Mouse (Mus musculus): ENCODE measurements around the gene Sh3kbp1. TPM values are rescaled to one million over a fixed set of nuclear protein-coding genes. Genes with fewer than 3 reads are reported as not detected.

Sh3kbp1 gene
- total and polyA plus RNA-seq, 2 experiments from 2014 or later: 46.7 to 58.8 TPM

DNA sequence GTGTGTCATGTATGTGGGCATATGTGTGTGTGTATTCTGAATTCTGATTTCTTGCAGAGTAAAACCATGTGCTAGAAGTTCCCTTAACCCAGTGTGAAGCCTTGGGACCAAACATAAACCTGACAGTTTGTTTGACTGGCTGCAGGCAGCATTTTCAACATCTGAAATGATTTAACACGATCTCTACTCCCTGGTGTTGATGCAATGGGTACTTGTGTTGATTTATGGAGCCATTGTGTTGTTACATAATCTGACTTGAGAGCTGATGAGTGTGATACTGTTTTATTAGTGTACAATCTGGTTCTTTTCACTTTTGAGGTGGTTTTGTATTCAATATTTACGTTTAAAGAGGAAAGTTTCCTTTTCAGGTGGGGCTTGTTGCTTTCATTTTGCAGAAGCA, 204.1 kb downstream of the Sh3kbp1 start:
- 63% methylated on average over 2 of the region's 2 CpGs for WGBS

DNA sequence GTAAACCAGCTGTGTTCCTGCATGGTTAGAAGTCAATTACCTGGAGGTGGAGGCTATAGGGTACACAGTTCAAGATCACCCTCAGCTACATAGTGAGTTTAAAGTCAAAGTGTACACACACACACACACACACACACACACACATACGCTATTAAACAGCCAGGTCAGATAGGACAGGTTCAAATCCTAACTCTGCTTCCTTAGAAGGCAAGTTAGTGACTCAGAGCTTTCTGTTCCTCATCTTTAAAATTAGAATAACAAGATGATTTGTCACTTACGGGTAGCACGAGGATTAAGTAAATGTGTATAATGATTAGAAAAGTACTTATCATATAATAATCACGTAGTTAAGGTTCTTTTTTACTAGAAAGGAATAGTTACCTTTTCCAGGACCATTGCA, 208.2 kb downstream of the Sh3kbp1 start:
- Histone ChIP-seq H3K4me1 (ENCODE audit: insufficient read depth) (no peaks in the 10 kb centered on the region), H3K36me3 (ENCODE audit: insufficient read depth) (no peaks in the 10 kb centered on the region), H3K9me3 (ENCODE audit: low read length) (no peaks in the 10 kb centered on the region), H3K4me3 (ENCODE audit: low read depth, low read length) (no peak overlapping the region), H3K9ac (no peak overlapping the region), H3K4me2 (ENCODE audit: low read depth) (no peak overlapping the region), H3K27me3 (ENCODE audit: insufficient read depth, low read length) (no peaks in the 10 kb centered on the region), H3K27ac (ENCODE audit: low read depth, low read length) (no peak overlapping the region)
- WGBS: 89% methylated on average over 4 of the region's 4 CpGs
- TF ChIP-seq CTCF (IDR thresholded peaks at IDR 0.05; ENCODE audit: low read depth): no peak
- ATAC-seq: no peak
- no peak for DNase-seq

More for the DNA sequence above, 204.1 kb downstream of the Sh3kbp1 start:
- ATAC-seq (no peak), DNase-seq (no peak)
- no peak overlapping the region for H3K9ac ChIP-seq
- H3K36me3 ChIP-seq (ENCODE audit: insufficient read depth): no peaks in the 10 kb centered on the region
- H3K4me3 ChIP-seq (ENCODE audit: low read depth, low read length): no peak overlapping the region
- no peak for TF ChIP-seq CTCF (IDR thresholded peaks at IDR 0.05; ENCODE audit: low read depth)
- no peak overlapping the region for H3K27ac ChIP-seq (ENCODE audit: low read depth, low read length)
- no peaks in the 10 kb centered on the region for H3K4me1 ChIP-seq (ENCODE audit: insufficient read depth)
- no peak overlapping the region for H3K4me2 ChIP-seq (ENCODE audit: low read depth)
- no peaks in the 10 kb centered on the region for H3K27me3 ChIP-seq (ENCODE audit: insufficient read depth, low read length)
- H3K9me3 ChIP-seq (ENCODE audit: low read length): no peaks in the 10 kb centered on the region

DNA sequence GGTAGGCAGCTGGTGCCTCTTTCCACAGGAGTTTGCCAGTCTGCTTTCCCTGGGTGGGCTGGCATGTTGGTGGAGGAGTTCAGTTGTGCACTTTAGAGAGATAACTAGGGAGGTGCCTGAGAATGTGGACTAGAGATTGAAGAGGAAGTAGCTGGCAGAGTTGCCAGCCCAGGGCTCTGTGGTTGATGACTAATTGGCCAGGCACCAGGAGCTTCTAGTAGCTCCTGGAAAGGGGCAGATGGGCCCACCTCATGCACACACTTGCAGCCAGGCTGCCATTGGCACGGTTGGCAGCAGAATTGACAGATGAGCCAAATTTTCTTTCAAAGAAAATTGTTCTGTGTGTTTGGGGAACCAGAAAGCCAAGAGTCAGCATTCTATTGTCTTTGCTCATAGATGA, 210.3 kb downstream of the Sh3kbp1 start:
- WGBS: 33% methylated on average over 1 of the region's 1 CpGs
- no peak for TF ChIP-seq CTCF (IDR thresholded peaks at IDR 0.05; ENCODE audit: low read depth)
- ATAC-seq: peak; percentile 66

DNA sequence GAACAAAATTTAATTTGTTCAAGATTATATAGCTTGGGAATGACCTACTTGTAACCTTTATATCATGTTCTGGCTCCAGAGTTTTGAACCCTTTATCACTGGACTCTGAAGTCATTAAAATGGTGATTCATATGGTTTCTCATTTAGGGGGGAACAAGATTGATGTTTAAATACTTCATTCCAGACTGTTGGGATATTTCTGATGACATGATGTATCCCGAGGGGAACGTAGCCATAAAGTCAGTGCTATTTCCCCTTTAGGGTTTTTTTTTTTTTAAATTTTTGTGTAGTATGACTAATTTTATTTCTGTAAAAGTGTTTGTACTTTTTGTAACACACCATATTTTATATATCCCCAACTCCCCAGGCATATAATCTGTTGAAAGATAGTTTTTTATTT, 212.7 kb downstream of the Sh3kbp1 start:
- DNase-seq (no peak), ATAC-seq (no peak)
- Histone ChIP-seq H3K27ac (ENCODE audit: low read depth, low read length) (no peak overlapping the region), H3K9ac (no peak overlapping the region), H3K4me2 (ENCODE audit: low read depth) (no peak overlapping the region), H3K9me3 (ENCODE audit: low read length) (no peaks in the 10 kb centered on the region), H3K36me3 (ENCODE audit: insufficient read depth) (no peaks in the 10 kb centered on the region), H3K27me3 (ENCODE audit: insufficient read depth, low read length) (no peaks in the 10 kb centered on the region), H3K4me3 (ENCODE audit: low read depth, low read length) (no peak overlapping the region), H3K4me1 (ENCODE audit: insufficient read depth) (no peaks in the 10 kb centered on the region)
- WGBS: 91% methylated on average over 2 of the region's 2 CpGs
- no peak for TF ChIP-seq CTCF (IDR thresholded peaks at IDR 0.05; ENCODE audit: low read depth)

More for the DNA sequence above, 210.3 kb downstream of the Sh3kbp1 start:
- H3K4me2 ChIP-seq (ENCODE audit: low read depth): no peak overlapping the region
- DNase-seq: peak; percentile 74
- no peaks in the 10 kb centered on the region for H3K9me3 ChIP-seq (ENCODE audit: low read length)
- no peak overlapping the region for H3K27ac ChIP-seq (ENCODE audit: low read depth, low read length)
- H3K4me1 ChIP-seq (ENCODE audit: insufficient read depth): no peaks in the 10 kb centered on the region
- H3K4me3 ChIP-seq (ENCODE audit: low read depth, low read length): no peak overlapping the region
- no peaks in the 10 kb centered on the region for H3K27me3 ChIP-seq (ENCODE audit: insufficient read depth, low read length)
- H3K9ac ChIP-seq: no peak overlapping the region
- no peaks in the 10 kb centered on the region for H3K36me3 ChIP-seq (ENCODE audit: insufficient read depth)

DNA sequence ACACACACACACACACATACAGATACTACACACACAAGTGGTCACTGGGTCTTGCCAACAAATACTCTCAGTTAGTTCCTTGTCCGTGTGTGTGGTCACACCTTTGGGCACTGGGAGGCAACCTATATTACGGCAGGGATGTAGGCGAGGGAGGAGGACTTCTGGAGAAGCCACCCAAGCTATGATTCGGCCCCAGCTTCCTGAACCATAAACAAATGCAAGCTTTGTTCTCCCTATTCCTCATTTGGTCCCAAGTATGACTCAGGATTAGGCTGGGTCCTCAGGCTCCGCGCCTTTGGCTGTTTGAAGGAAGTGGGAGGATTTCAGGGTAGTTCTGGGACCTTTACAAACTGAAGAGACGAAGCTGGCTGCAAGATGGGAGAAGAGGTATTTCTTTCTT, 213.2 kb downstream of the Sh3kbp1 start:
- no peak overlapping the region for H3K4me2 ChIP-seq (ENCODE audit: low read depth)
- ATAC-seq (no peak), DNase-seq (no peak)
- no peaks in the 10 kb centered on the region for H3K9me3 ChIP-seq (ENCODE audit: low read length)
- H3K9ac ChIP-seq: no peak overlapping the region
- no peaks in the 10 kb centered on the region for H3K4me1 ChIP-seq (ENCODE audit: insufficient read depth)
- H3K27me3 ChIP-seq (ENCODE audit: insufficient read depth, low read length): no peaks in the 10 kb centered on the region
- no peaks in the 10 kb centered on the region for H3K36me3 ChIP-seq (ENCODE audit: insufficient read depth)
- no peak for TF ChIP-seq CTCF (IDR thresholded peaks at IDR 0.05; ENCODE audit: low read depth)
- no peak overlapping the region for H3K4me3 ChIP-seq (ENCODE audit: low read depth, low read length)
- 74% methylated on average over 7 of the region's 7 CpGs for WGBS
- no peak overlapping the region for H3K27ac ChIP-seq (ENCODE audit: low read depth, low read length)

DNA sequence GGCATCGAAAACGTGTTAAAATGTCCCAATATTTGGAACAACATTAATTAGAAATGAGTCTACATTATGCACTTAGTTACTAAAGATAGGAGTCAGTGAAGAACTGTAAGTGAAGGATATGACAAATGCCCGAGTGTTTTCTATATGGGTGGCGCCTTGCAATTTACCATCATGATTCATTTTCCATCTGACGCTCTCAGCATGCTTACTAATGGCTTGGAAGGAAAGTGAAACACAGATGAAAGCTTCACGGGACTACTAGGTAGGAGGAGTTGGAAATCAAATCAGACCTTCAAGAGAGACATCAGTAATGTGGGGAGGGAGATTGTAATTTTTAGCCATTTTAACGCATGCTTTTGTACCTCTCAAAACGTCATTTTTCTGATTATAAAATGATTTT, 223.7 kb downstream of the Sh3kbp1 start:
- Histone ChIP-seq H3K27ac (ENCODE audit: low read depth, low read length) (no peak overlapping the region), H3K4me3 (ENCODE audit: low read depth, low read length) (no peak overlapping the region), H3K36me3 (ENCODE audit: insufficient read depth) (no peaks in the 10 kb centered on the region), H3K4me1 (ENCODE audit: insufficient read depth) (no peaks in the 10 kb centered on the region), H3K27me3 (ENCODE audit: insufficient read depth, low read length) (no peaks in the 10 kb centered on the region), H3K9me3 (ENCODE audit: low read length) (no peaks in the 10 kb centered on the region), H3K4me2 (ENCODE audit: low read depth) (no peak overlapping the region), H3K9ac (no peak overlapping the region)
- DNase-seq: no peak
- WGBS: 77% methylated on average over 8 of the region's 8 CpGs
- ATAC-seq: no peak
- TF ChIP-seq CTCF (IDR thresholded peaks at IDR 0.05; ENCODE audit: low read depth): no peak

DNA sequence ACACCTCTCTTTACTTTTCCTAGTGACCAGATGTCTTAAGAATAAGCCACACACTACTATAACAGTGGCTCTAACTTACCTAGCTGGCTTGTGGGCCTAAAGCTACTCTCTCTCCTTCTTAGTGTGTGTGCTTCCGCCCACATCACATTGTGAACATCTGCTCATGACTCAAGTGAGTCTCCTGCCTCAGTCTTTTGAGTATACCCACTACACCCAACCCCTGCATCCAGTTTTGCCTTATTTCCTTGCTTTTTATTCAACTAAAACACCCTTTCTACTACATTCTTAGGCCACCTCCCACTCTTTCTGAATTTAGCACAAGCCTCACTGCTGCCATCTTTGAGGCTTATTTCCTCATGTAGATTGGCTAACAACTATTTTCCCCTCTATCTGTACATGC, 229.8 kb downstream of the Sh3kbp1 start:
- Histone ChIP-seq H3K4me2 (ENCODE audit: low read depth) (no peak overlapping the region), H3K27me3 (ENCODE audit: insufficient read depth, low read length) (no peaks in the 10 kb centered on the region), H3K4me3 (ENCODE audit: low read depth, low read length) (no peak overlapping the region), H3K9ac (no peak overlapping the region), H3K36me3 (ENCODE audit: insufficient read depth) (no peaks in the 10 kb centered on the region), H3K27ac (ENCODE audit: low read depth, low read length) (no peak overlapping the region), H3K4me1 (ENCODE audit: insufficient read depth) (no peaks in the 10 kb centered on the region), H3K9me3 (ENCODE audit: low read length) (no peaks in the 10 kb centered on the region)
- 91% methylated on average over 1 of the region's 1 CpGs for WGBS
- DNase-seq: no peak
- no peak for ATAC-seq
- no peak for TF ChIP-seq CTCF (IDR thresholded peaks at IDR 0.05; ENCODE audit: low read depth)

DNA sequence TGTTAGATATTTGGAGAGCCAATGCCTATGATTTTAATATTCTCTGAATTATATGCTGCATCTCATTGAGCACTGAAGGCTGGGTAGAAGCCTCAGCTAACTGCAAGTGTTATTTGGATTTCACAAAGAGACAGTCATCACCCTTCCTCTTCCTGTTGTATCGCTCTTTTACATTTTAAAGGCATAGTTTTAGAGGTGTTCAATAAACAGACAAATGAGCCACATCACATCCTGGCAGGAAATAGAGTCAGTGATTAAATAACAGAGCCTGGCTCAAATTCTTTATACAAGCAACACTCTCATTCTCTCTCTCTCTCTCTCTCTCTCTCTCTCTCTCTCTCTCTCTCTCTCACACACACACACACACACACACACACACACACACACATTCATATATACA, 231.1 kb downstream of the Sh3kbp1 start:
- H3K27me3 ChIP-seq (ENCODE audit: insufficient read depth, low read length): no peaks in the 10 kb centered on the region
- no peak overlapping the region for H3K4me3 ChIP-seq (ENCODE audit: low read depth, low read length)
- DNase-seq (no peak), ATAC-seq (no peak)
- H3K4me1 ChIP-seq (ENCODE audit: insufficient read depth): no peaks in the 10 kb centered on the region
- H3K27ac ChIP-seq (ENCODE audit: low read depth, low read length): no peak overlapping the region
- no peak for TF ChIP-seq CTCF (IDR thresholded peaks at IDR 0.05; ENCODE audit: low read depth)
- H3K4me2 ChIP-seq (ENCODE audit: low read depth): no peak overlapping the region
- no peaks in the 10 kb centered on the region for H3K9me3 ChIP-seq (ENCODE audit: low read length)
- H3K36me3 ChIP-seq (ENCODE audit: insufficient read depth): no peaks in the 10 kb centered on the region
- 76% methylated on average over 1 of the region's 1 CpGs for WGBS
- H3K9ac ChIP-seq: no peak overlapping the region

All from forebrain, postnatal 0 days (tissue).